Mouse (Mus musculus) lung, postnatal 10 days (tissue): ENCODE data around the gene Irak1.

Experiments used
- DNase-seq: peaks from one replicate; pipeline ENCODE4 v3.0.0; 2021

The Irak1 gene

GRCm38 (mm10) chrX:73965307-73965706 is 58.4 kb downstream of the Irak1 start:
- peak; percentile 58 for DNase-seq

- peak; percentile 41 for DNase-seq
Observed at GRCm38 (mm10) chrX:73964363-73964762, 59.4 kb downstream of the Irak1 start.
